Mouse (Mus musculus) C2C12 (cell line): Measurements from ENCODE around the gene Kif16b.

Experiments
- CEBPB ChIP-seq: IDR thresholded peaks from one replicate; pipeline ENCODE4 v1.6.1; 2011; ENCODE audit warnings: low read depth, mild to moderate bottlenecking, control low read depth, moderate library complexity
- CTCF ChIP-seq: IDR thresholded peaks from one replicate; pipeline ENCODE4 v1.5.1; 2011; ENCODE audit not compliant: control insufficient read depth, insufficient read depth, insufficient read length
- FOSL1 ChIP-seq: IDR thresholded peaks from one replicate; pipeline ENCODE4 v1.8.0; 2011; ENCODE audit warnings: mild to moderate bottlenecking, low read length; ENCODE audit not compliant: poor library complexity, insufficient read depth, severe bottlenecking
- MAX ChIP-seq: IDR thresholded peaks from one replicate; pipeline ENCODE4 v1.6.1; 2011; ENCODE audit warnings: mild to moderate bottlenecking, control low read depth
- MYOD1 ChIP-seq: IDR thresholded peaks from one replicate; pipeline ENCODE4 v1.6.1; 2011; ENCODE audit warnings: low read depth; ENCODE audit not compliant: control insufficient read depth, insufficient read length
- MYOG ChIP-seq: IDR thresholded peaks from one replicate; pipeline ENCODE4 v1.6.1; 2011; ENCODE audit not compliant: control insufficient read depth, insufficient read length; ENCODE audit errors: extremely low read depth
- USF1 ChIP-seq: IDR thresholded peaks from one replicate; pipeline ENCODE4 v1.6.1; 2011; ENCODE audit warnings: low read depth, mild to moderate bottlenecking, control low read depth, moderate library complexity

DNA sequence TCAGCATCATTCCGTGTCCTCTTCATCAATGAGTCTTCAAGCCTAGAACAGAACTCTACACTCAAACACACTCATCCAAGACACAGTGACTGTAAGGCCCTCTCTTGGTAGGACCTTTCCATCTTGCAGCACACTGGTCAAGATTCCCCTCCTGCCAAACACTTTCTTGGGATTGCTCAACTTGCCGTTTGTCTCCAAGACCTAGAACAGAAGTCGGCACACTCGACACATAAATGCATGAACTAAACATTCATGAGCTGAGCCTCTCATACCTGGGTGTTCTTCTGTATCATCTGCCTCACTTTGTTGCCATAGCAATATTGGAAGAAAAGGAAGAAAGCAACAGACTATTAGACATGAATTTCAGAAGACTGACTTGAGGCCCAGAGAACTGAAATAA lies 16.9 kb downstream of the Kif16b start:
- TF ChIP-seq MAX = no peak
- no peak for TF ChIP-seq MYOD1
- TF ChIP-seq CTCF = no peak
- TF ChIP-seq MYOG = no peak
- TF ChIP-seq FOSL1 = no peak
- TF ChIP-seq USF1 = no peak
- no peak for TF ChIP-seq CEBPB
